In genomic region chr14:8403310-8403709, GRCm38 (mm10) we compare ENCODE assay signal across 26 mouse cellular contexts. TPM values are rescaled to one million over a fixed set of nuclear protein-coding genes. Genes with fewer than 3 reads are reported as not detected.
DNase-seq lines count a peak whose midpoint lies in the region; ATAC-seq and TF ChIP-seq lines count a peak whose summit lies in the region.
"Had no signal": no experiment of that assay in that cellular context is flagged by ENCODE, and none has a peak within 500 bp of the region (broad histone marks: within the 10 kb centered on the region; RNA-seq: fewer than 3 reads in every experiment).

No protein-coding gene starts in this region.

- peak; percentile 96 for DNase-seq in ES-CJ7 (ENCODE audit: low read depth, low spot score)
- DNase-seq in R1 (ENCODE audit: low read depth, low spot score) = peak; percentile 94
- peak; percentile 91 for DNase-seq in ZHBTc4 (ENCODE audit: low read depth, low spot score)
- DNase-seq in hindbrain, embryonic 11.5 days (ENCODE audit: low spot score) = no peak
- DNase-seq in ovary, postnatal 14 days (ENCODE audit: low spot score) = no peak
- DNase-seq in thymus, adult 2 months = no peak
- DNase-seq: adrenal gland, adult 2 months; adrenal gland, postnatal 10 days; adrenal gland, postnatal 25 days; cerebellum, adult 11 months; cerebellum, adult 18-20 months; cerebellum, adult 8-10 months; cerebellum, adult 9-11 months; cerebellum, postnatal 14 days; cerebellum, postnatal 36 days; embryo, embryonic 11 days; forebrain, postnatal 0 days had no signal

- no peak for TF ChIP-seq POLR2A in thymus, adult 2 months (IDR thresholded peaks at IDR 0.05; ENCODE audit: control insufficient read depth, extremely low read depth, insufficient read depth, low read length, poor library complexity)

- no peaks in the 10 kb centered on the region for H3K36me3 ChIP-seq in hindbrain, embryonic 11.5 days (ENCODE audit: control insufficient read depth, insufficient read depth, low read length)
- H3K36me3 ChIP-seq in thymus, adult 2 months (ENCODE audit: control insufficient read depth, insufficient read depth, low read length) = no peaks in the 10 kb centered on the region
- H3K36me3 ChIP-seq: embryonic facial prominence, embryonic 13.5 days; embryonic facial prominence, embryonic 15.5 days; forebrain, embryonic 10.5 days; forebrain, embryonic 12.5 days; forebrain, embryonic 15.5 days; G1E had no signal

- H3K27me3 ChIP-seq in hindbrain, embryonic 11.5 days (ENCODE audit: control insufficient read depth, insufficient read depth, low read length) = no peaks in the 10 kb centered on the region
- no peaks in the 10 kb centered on the region for H3K27me3 ChIP-seq in thymus, adult 2 months (ENCODE audit: control insufficient read depth, insufficient read depth, low read length)
- H3K27me3 ChIP-seq: embryonic facial prominence, embryonic 13.5 days; embryonic facial prominence, embryonic 15.5 days; forebrain, embryonic 12.5 days; forebrain, embryonic 15.5 days; Patski had no signal

- H3K4me1 ChIP-seq in hindbrain, embryonic 11.5 days (replicated peaks; ENCODE audit: control insufficient read depth, insufficient read depth, low read length) = no peaks in the 10 kb centered on the region
- H3K4me1 ChIP-seq in thymus, adult 2 months (replicated peaks; ENCODE audit: control insufficient read depth, insufficient read depth, low read length) = no peaks in the 10 kb centered on the region
- H3K4me1 ChIP-seq: embryonic facial prominence, embryonic 15.5 days; forebrain, embryonic 12.5 days; forebrain, embryonic 15.5 days had no signal

- ATAC-seq in hindbrain, embryonic 11.5 days (ENCODE audit: low FRiP score) = no peak
- ATAC-seq: forebrain, embryonic 15.5 days; forebrain, postnatal 0 days; Patski had no signal

- no peak for TF ChIP-seq CTCF in thymus, adult 2 months (IDR thresholded peaks at IDR 0.05; ENCODE audit: borderline replicate concordance, control insufficient read depth, extremely low read depth, insufficient read depth, low read length, poor library complexity)

- H3K9ac ChIP-seq in hindbrain, embryonic 11.5 days (ENCODE audit: low read depth, low read length) = no peak overlapping the region
- H3K9ac ChIP-seq: embryonic facial prominence, embryonic 13.5 days; embryonic facial prominence, embryonic 15.5 days; forebrain, embryonic 12.5 days; forebrain, embryonic 15.5 days; forebrain, postnatal 0 days had no signal

- no peaks in the 10 kb centered on the region for H3K9me3 ChIP-seq in hindbrain, embryonic 11.5 days (ENCODE audit: control insufficient read depth, low read length)
- H3K9me3 ChIP-seq: embryonic facial prominence, embryonic 13.5 days; embryonic facial prominence, embryonic 15.5 days; forebrain, embryonic 10.5 days; forebrain, embryonic 12.5 days; forebrain, embryonic 15.5 days; G1E had no signal

- no peak overlapping the region for H3K27ac ChIP-seq in hindbrain, embryonic 11.5 days (ENCODE audit: low read depth, low read length)
- H3K27ac ChIP-seq in thymus, adult 2 months (ENCODE audit: control insufficient read depth, insufficient read depth, low read length) = no peak overlapping the region
- H3K27ac ChIP-seq: embryonic facial prominence, embryonic 13.5 days; embryonic facial prominence, embryonic 15.5 days; forebrain, embryonic 10.5 days; forebrain, embryonic 12.5 days; forebrain, embryonic 15.5 days had no signal

- 66% methylated on average over 3 of the region's 3 CpGs for WGBS in hindbrain, embryonic 11.5 days
- 97% methylated on average over 3 of the region's 3 CpGs for WGBS in thymus, adult 2 months

- no peak overlapping the region for H3K4me2 ChIP-seq in hindbrain, embryonic 11.5 days (replicated peaks; ENCODE audit: low read depth, low read length)
- H3K4me2 ChIP-seq: embryonic facial prominence, embryonic 13.5 days; embryonic facial prominence, embryonic 15.5 days; forebrain, embryonic 12.5 days; forebrain, embryonic 15.5 days had no signal

- no peak overlapping the region for H3K4me3 ChIP-seq in hindbrain, embryonic 11.5 days (ENCODE audit: low read depth, low read length)
- H3K4me3 ChIP-seq in thymus, adult 2 months (ENCODE audit: control insufficient read depth, insufficient read depth, low read length) = no peak overlapping the region
- H3K4me3 ChIP-seq: embryonic facial prominence, embryonic 13.5 days; embryonic facial prominence, embryonic 15.5 days; erythroblast, embryonic 14.5 days; forebrain, embryonic 10.5 days; forebrain, embryonic 12.5 days; forebrain, embryonic 15.5 days had no signal

RNA-seq across cellular contexts. Expression of gene Oit1, which starts 24.8 kb away (rescaled TPM):
- polyA plus RNA-seq in hindbrain, embryonic 11.5 days (2014; fragmentation: Nextera tagmentation; extraction: Ambion mirVana) = 0.14 TPM in 1 of 2 replicates, not detected in the other
- 4.0 and 4.3 TPM in 2 replicates for polyA plus RNA-seq in thymus, adult 2 months (2012; rRNA removed)
- polyA plus RNA-seq: adrenal gland, adult 2 months; C2C12; erythroblast, embryonic 14.5 days; forebrain, embryonic 12.5 days; forebrain, embryonic 15.5 days; G1E had no signal

Comparison
In these comparisons a context has a peak if more than half of its experiments do, and no peak if none do; other contexts are left out.
1. DNase-seq: peak in ES-CJ7 (single experiment), R1 (single experiment) and ZHBTc4 (single experiment); none in hindbrain, embryonic 11.5 days (single experiment), ovary, postnatal 14 days (single experiment) and thymus, adult 2 months (single experiment).